Mouse (Mus musculus): ENCODE measurements around the gene Map4k4. TPM values are rescaled to one million over a fixed set of nuclear protein-coding genes. Genes with fewer than 3 reads are reported as not detected.
A peak's percentile ranks its signal among the peaks of the same experiment; 100 is the strongest.

Map4k4 gene
- total RNA-seq, 2 experiments from 2014 or later = 158 to 163 TPM

- no peak for DNase-seq
- intact Hi-C loops (cut with DNase I) = loop anchor here (1.0 to 5.0 kb wide), 2 partner anchors 298 to 371 kb away; no protein-coding TSS in a partner anchor
Measured at GRCm38 (mm10) chr1:39982727-39983487, 82.2 kb downstream of the Map4k4 start.

DNA sequence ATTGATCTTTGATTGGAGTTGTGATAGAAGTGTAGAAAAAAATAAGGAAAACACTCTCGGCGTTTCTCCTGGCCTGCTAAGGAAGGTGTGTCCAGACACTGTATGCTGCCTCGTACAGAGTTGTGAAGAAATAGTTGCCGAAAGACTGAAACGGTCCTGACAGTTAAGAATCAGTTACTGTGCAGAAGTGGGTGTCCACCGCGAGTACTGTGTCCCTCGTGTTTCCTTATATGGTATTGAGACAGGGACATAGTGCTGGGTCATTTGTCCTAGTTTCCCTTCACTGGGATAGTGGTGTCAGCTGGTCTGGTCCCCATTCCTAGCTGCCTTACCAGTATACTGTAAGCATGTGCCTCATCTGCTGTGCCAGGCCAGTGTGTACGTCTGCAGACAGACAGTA is 83.6 kb downstream of the Map4k4 start:
- intact Hi-C loops (cut with DNase I) = loop anchor here (5.0 kb wide), 1 partner anchor 372 kb away; no protein-coding TSS in a partner anchor

GRCm38 (mm10) chr1:39986820-39987219 is 86.1 kb downstream of the Map4k4 start:
- DNase-seq = no peak
- intact Hi-C loops (cut with DNase I) = no loop called here

More for the DNA sequence above, 83.6 kb downstream of the Map4k4 start:
- DNase-seq = no peak

DNA sequence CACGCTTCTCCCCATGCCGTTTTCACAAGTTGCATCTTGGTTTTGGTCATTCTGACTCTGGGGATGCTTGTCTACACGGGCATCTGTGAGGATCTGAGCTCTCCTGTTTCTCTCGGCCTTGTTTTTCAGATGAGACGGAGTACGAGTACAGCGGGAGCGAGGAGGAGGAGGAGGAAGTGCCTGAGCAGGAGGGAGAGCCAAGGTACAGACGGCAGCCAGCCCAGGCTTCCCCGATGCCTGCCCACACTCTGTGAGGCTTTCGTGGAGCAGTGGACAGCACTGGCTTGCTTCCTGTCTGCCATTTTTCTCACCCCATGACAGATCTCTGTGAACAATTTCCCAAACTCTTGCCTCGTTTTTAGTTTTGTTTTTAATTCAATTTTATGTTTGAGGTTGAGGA is 88.1 kb downstream of the Map4k4 start:
- DNase-seq = no peak
- intact Hi-C loops (cut with DNase I) = no loop called here

DNA sequence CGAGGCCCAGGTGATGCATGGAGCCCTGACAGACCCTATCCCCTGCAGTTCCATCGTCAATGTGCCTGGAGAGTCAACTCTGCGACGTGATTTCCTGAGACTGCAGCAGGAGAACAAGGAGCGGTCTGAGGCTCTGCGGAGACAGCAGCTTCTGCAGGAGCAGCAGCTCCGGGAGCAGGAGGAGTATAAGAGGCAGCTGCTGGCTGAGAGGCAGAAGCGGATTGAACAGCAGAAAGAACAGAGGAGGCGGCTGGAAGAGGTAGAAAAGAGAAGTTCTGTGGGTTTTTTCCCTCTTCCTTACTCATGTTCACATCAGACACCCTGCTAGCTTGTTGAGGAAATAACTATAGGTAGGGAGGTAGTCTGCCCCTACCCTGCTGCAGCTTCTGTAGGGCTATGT is 89.3 kb downstream of the Map4k4 start:
- intact Hi-C loops (cut with DNase I) = no loop called here
- DNase-seq = no peak

DNA sequence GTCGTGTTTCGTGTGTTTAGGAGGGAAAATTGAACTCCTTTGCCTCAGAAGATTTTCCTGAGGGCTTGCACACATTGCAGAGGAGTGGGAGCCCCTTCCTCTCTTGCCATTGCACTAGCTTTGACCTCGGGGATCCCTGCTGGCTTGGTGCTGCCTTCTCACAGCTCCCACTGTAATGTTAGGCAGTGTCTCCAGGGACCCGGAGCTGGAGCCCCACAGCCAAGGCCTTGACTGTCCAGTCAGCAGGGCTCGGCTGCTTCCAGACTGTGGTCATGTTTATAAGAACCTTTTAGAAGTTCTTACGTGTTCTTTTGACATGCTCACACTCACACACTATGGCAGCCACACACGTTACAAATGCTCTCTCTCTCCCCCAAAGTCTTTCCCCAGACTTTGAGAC is 93.2 kb downstream of the Map4k4 start:
- DNase-seq = no peak
- intact Hi-C loops (cut with DNase I) = no loop called here

GRCm38 (mm10) chr1:39995593-39995992 is 94.9 kb downstream of the Map4k4 start:
- DNase-seq = no peak
- intact Hi-C loops (cut with DNase I) = no loop called here

DNA sequence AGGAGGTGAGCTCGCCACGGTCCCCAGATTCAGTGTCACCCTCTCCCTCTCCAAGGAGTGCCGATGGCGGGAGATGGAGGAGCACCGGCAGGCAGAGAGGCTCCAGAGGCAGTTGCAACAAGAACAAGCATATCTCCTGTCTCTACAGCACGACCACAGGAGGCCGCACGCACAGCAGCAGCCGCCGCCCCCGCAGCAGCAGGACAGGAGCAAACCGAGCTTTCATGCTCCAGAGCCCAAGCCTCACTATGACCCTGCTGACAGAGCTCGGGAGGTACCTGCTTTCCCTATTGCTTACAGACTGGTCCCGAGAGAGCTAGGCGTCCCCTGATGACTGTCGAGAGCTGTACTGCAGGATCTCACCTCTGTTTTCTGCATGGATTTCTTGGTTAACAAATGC is 99.8 kb downstream of the Map4k4 start:
- no peak for DNase-seq
- intact Hi-C loops (cut with DNase I) = loop anchor here (2.0 to 10.0 kb wide), 2 partner anchors 378 to 544 kb away; no protein-coding TSS in a partner anchor

DNA sequence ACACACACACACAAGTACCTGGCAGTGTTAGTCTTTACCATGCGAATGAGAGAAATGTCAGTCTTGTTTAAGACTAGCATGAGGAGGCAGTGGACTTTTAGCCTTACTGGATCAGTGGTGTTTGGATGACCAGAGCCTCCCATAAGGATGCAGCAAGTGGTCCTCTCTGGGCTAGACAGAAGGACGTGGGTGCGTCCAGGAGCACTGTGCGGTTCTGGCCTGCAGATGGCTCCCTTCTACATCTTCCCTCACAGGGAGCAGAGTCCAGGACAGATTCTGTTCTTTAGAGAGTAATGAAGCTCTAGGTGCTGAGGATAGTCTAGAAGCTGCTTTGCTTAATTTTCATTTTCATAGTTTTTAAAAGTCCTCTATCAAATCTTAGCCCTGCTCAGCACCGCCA is 100.2 kb downstream of the Map4k4 start:
- peak in 1 of 2 experiments; percentile 36 for DNase-seq
- intact Hi-C loops (cut with DNase I) = loop anchor here (2.0 to 10.0 kb wide), 2 partner anchors 378 to 544 kb away; no protein-coding TSS in a partner anchor

GRCm38 (mm10) chr1:40002129-40002727 is 101.5 kb downstream of the Map4k4 start:
- intact Hi-C loops (cut with DNase I) = loop anchor here (10.0 kb wide), 1 partner anchor 543 kb away; no protein-coding TSS in a partner anchor
- DNase-seq = no peak

DNA sequence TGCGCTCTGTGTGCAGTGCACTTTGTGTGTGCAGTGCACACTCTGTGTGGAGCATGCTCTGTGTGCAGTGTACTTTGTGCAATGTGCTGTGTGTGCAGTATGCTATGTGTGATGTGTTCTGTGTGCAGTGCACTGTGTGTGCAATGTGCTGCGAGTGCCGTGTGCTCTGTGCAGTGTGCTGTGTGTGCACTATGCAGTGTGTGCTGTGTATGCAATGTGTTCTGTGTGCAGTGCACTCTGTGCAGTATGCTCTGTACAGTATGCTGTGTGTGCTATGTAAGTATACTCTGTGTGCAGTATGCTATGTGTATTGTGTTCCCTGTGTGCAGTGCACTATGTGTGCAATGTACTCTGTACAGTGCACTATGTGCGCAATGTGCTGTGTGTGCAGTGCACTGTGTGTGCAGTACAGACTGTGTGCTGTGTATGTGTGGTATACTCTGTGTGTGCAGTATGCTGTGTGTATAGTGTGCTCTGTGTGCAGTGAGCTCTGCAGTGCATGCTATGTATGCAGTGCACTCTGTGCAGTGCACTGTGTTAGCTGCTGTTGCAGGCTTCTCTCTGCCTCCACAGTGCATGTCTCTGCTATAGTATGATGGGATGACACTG is 105.4 kb downstream of the Map4k4 start:
- DNase-seq = no peak
- intact Hi-C loops (cut with DNase I) = loop anchor here (10.0 kb wide), 1 partner anchor 539 kb away; no protein-coding TSS in a partner anchor

GRCm38 (mm10) chr1:40007962-40008471 is 107.3 kb downstream of the Map4k4 start:
- intact Hi-C loops (cut with DNase I) = loop anchor here (10.0 kb wide), 1 partner anchor 537 kb away; no protein-coding TSS in a partner anchor
- DNase-seq = no peak

DNA sequence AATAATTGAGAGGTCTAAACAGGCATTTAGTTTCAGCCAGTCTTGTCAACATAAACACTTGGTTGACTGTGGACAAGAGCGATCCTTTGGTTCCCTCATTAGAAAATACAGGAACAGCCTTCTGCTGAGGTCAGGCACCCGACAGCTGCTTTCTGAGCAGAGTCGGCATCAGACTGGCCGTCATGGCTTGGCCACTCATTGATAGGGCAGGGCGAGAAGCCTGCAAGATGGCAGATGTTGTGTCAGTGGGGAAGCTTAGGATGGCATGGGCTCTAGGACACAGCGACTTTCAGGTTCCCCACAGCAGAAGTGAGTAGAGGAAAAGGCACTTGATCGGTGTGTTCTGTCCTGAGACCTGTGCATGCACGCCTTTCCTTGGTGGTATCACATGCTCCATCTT is 112.0 kb downstream of the Map4k4 start:
- intact Hi-C loops (cut with DNase I) = no loop called here
- DNase-seq = no peak

DNA sequence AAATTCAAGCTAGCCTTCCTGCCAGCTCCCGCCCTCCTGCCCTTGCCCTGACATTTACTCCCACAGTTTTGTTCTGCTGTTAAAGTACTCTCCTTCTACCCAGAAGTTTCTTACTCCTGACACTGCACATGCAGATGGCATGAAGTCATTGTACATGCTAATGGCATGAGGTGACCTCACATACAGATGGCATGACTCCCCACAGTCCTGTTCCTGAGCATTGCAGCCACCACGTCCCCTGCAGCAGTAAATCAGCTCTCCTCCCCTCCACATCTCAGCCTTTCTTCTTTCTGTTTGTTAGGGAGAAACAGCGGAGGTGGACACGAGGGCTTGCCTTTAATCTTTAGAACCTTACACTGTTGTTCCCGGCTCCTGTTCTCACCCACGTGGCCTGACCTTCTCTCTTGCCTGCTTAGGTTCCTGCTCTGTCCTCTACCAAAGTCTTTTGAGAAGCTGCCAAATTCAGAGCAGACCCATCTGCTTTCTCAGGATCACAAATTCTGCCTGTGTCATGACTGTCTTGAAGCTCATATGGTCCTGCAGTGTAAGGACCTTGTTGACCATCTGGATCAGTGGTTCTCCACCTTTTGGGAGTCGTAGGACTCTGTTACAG is 114.5 kb downstream of the Map4k4 start:
- DNase-seq = no peak
- intact Hi-C loops (cut with DNase I) = no loop called here

- intact Hi-C loops (cut with DNase I) = no loop called here
- no peak for DNase-seq
Measured at GRCm38 (mm10) chr1:40021617-40022016, 120.9 kb downstream of the Map4k4 start.

DNA sequence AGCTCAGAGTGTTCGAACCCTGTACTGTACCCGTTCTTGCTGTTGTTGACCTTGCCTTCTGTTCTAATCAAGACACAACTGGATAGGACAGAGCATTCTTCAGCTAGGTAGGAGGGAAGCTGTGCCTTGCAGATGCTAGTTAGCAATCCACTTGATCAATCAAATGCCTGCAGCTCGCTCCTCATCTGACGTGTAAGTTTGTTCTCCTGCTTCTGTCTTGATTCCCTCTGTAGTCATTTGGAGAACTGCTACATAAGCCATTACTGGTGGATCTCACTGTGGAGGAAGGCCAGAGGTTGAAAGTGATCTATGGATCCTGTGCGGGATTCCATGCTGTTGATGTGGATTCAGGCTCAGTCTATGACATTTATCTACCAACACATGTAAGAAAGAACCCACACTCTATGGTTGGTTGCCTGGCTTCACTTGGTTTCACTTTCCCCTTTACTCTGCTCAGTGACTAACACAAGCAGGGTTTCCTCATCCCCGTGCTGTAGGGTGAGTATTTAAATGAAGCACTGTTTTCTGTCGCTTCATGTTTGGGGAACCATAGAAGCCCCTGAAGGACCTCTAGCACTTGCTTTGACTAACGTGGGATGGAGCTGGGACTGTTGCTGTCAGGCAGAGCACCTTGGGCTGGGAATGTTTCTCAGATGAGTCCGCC is 121.9 kb downstream of the Map4k4 start:
- DNase-seq = no peak
- intact Hi-C loops (cut with DNase I) = no loop called here

- no peak for DNase-seq
Measured at GRCm38 (mm10) chr1:40023206-40023605, 122.5 kb downstream of the Map4k4 start.

DNA sequence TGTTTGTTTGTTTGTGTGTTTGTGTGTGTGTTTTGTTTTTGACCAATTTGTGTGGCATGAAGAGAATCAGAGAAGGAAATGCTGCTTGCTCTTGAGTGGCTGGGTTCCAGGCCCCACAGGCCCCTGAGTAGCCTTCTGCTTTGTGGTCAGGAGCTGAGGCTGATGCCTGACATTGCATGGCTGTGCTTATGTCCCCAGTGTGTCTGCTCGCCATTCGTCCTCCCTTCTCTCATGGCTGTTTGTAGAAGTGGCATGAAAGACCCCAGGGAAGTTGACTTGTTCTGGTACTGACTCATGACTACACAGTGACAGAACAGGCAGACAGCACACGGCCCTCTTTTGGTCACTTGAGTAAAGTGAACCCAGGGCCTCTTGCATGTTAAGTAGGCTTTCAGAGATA is 123.0 kb downstream of the Map4k4 start:
- DNase-seq = no peak
- intact Hi-C loops (cut with DNase I) = no loop called here

More at GRCm38 (mm10) chr1:40023206-40023605, 122.5 kb downstream of the Map4k4 start:
- intact Hi-C loops (cut with DNase I) = no loop called here

DNA sequence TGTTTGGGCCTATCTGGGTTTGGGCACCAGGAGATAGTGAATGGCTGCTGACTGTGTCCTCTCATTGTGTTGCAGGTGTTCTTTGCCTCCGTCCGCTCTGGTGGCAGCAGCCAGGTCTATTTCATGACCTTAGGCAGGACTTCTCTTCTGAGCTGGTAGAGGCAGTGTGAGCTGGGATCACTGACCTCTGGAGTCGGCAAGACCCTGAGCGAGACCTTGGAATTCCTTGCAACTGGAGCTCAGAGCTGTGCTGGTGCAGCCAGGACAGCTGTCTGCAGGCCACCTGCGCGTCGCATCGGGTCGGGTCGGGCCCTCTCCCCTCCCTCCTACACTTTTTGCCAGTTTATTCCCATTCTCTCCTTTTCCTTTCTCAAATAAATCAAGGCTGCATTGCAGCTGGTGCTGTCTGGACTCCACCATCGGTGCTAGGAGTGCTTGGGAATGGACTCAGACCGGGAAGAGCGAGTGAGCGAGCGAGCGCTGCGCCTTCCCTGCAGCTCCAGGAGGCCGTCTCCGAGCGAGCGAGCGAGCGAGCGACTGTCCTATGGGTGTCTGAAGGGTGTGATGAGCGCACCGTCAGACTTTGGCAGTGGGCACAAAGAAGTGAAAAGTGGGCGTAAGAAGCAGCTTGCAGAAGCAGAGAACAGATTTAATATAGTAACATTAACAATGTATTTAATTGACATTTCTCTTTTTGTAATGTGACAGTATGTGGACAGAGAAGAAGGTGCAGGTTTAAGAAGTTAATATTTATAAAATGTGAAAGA is 124.0 kb downstream of the Map4k4 start:
- no peak for DNase-seq
- intact Hi-C loops (cut with DNase I) = no loop called here

Data from heart, postnatal 36 days (tissue).